Mouse (Mus musculus): ENCODE results near the gene Mboat1.

Gene Mboat1

DNA sequence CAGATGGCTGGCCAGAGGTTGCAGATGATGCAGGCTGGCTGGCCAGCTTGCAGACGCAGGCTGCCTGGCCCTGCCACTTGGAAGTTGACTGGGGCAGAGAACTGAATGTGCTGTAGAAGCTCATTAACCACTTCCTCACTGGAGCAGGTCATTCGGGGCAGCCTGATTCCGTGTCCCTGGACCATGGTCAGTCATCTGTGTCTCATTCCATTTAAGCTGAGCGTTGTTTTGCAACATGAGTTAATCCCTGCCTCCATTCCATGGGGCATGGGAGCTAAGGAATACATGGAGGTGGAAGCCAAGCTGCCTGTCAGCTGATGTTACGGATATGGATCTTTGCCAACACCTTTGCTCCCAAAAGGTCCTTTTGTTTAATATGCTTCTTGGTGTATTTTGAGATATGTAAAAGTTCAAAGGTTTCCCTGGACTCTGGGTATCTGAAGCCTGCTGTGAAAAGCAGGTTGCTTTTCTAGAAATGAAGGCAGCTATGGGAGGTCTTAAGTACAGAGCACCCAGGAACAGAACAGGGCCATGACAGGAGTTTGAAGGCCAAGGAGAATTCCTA lies 114.1 kb downstream of the Mboat1 start:
- DNase-seq (ENCODE audit: low read depth, low spot score) = no peak

DNA sequence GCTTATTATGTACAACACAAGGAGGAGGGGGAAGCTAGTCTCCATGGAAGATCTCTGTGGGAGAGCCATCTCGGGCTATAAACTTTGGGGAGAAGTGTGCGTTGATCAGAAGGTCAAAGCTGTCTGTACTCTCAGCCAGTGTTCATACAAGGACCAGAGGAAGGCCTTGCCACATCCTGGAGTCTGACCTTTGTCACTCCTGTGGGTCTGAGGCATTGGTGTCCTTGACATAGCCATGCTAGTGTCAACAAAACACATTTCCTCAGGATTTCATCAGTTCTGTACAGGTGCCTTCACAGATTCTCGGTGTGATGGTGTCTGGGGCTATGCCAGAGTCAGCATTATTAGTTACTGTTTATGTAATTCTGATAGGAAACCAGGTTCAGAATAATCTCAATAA lies 115.1 kb downstream of the Mboat1 start:
- DNase-seq (ENCODE audit: low read depth, low spot score) = no peak

DNA sequence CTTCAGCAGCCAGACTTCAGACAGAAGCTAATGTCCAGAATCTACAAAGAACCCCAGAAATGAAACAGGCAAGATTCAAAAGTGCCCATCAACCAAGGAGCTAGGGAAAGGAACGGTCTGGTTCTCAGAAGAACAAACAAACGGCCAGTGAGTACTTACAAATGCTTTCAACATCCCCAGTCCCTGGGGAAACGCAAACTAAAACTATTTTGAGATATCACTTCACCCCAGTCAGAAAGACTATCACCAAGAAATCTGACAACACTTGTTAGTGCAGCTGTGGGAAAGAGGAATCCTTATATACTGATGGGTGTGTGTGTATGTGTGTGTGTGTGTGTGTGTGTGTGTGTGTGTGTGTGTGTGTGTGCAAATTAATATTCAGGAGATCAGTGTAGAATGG lies 116.4 kb downstream of the Mboat1 start:
- DNase-seq (ENCODE audit: low read depth, low spot score) = no peak

DNA sequence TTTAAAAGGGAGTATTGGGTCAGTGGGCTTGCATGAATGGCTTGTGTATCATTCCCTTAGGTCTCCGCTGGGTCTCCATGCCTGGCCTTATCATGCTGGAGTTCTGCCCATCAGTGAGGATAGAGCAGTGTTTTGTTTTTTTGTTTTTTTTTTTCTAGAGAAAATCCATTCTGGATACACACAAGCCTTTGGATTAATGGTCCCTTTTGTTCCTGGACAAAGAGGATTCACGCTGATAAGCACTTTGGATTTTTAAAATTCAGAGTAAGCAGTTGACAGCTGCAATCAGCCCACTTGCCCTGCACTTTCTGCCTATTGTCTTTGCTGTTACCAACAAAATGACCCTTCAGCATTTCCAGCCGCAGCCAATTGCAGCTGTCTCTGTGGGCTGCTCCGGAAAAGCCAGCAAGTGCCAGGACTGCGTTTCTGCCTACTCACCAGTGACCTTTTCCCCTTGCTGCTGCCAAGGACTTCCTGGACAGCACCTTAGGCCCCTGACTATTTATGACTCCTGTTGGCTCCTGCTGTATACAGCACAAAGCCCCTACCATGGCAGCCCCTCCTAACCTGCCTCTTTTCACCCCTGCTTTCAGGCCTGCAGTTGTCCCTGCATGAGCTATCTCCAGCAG lies 117.5 kb downstream of the Mboat1 start:
- DNase-seq (ENCODE audit: low read depth, low spot score) = peak; percentile 23

DNA sequence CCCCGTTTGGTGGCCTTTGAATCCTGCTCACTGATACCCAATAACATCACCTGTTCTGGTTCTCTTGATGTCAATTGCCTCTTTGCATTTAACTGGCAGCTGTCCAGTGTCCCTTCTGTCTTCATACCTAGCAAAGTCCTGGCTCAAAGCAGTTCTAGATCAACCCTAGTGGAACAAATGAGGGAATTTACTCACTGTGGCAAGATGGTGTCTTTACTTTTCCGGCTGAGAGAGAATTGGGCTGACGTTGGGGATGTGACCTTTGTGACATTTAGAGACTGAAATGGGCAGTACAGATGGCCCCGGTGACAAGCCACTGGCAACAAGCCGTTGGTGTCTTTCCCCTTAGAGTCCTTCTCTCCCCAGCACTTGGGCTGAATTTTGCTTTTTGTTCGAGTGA lies 118.1 kb downstream of the Mboat1 start:
- DNase-seq (ENCODE audit: low read depth, low spot score) = no peak

DNA sequence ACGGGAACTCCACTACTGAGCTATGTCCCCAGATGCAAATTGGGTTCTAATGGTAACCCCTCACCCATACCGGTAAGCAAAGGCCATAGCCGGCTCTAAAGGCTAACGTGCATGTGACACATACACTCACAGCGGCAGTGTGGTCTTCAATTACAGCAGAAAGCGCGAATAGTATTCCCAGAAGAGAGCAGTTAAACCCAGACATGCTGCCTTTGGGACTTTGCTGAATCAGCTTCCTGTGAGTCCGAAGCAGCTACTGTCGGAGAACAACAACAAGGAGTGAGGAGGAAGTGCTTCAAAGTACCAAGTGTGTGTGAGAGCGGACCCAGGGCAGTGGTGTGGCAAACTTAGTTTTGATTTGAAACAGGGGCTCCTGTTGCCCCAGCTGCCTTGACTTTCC lies 122.5 kb downstream of the Mboat1 start:
- DNase-seq (ENCODE audit: low read depth, low spot score) = peak; percentile 18

DNA sequence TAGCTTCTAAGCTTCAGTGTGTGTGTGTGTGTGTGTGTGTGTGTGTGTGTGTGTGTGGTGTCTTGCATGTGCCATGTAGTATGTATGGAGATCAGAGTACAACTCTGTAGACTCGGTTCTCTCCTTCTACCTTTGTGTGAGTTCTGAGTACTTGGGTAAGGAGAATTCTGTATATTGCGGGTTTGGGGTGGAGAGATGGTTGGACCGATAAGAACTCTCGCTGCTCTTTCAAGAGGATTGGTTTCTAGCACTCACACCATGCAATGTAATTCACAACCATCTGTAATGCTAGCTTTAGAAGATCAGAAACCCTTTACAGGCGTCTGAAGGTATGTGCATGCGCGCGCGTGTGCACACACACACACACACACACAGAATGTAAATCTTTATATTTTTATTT lies 123.0 kb downstream of the Mboat1 start:
- DNase-seq (ENCODE audit: low read depth, low spot score) = no peak

DNA sequence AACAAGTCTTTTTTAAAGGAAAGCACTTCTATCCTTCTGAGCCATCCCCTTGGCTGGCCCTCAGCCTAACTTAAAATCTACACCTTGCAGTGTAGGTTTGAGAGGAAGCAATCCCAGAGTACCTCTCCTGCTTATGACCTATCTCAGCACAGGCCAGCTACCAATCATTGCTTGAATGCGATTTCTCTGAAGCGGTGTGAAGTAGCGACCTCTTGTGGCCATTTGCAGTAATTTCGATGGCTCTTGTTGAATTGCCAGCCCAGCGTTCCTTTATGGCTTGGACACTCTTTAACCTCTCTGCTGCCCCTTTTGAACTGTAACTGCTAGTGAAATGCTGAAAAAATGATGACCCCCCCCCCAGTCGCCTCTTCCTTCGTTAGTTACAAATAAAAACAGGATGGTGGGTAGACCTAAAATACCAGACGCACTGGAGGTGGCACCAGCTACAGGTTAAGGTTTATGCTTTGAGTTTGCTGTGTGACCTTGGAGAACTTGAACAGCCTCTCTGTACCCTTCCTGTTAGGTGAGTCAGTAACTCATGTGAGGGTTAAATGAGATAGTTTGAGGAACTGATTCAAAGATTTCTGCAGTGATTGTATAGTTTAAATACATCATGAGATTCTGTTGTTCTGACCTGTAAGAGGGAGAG lies 123.7 kb downstream of the Mboat1 start:
- peak; percentile 88 for DNase-seq (ENCODE audit: low read depth, low spot score)

DNA sequence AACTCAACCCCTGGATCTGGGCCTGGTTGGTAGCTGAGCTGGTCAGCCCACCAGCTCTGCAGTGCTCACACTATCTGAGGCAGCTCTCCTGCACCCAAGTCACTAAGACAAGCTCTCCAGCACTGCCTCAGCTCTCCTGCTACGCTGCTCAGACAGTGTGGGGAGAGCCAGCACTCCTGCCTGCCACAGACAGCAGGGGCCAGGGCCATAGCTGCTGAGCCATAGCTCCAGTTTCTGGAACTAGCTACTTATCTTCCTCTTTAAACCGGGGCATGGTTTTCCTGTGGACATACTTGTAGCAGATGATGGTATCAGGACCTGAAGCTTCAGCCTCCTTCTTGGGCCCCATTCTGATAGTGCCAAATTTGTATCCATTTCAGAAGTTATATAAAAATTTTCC lies 127.4 kb downstream of the Mboat1 start:
- DNase-seq (ENCODE audit: low read depth, low spot score) = no peak

DNA sequence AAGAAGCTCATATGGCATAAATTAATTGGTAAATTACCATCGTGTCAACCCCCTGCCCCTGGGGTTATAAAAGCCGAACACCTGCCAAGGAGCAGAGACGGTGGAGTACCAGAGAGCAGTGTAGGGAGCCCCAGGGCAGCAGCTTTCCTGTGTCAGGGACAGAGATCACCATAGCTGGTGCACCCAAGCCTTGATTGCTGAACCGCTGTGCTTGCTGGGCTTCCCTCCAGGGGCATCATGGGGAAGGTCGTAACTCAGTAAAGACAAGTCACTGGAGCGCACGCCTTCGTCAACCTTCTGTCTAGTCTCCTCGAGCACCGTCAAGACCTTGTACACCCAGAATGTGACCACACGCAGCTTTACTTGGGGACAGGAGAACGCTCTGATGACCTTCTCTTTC lies 128.0 kb downstream of the Mboat1 start:
- DNase-seq (ENCODE audit: low read depth, low spot score) = no peak

DNA sequence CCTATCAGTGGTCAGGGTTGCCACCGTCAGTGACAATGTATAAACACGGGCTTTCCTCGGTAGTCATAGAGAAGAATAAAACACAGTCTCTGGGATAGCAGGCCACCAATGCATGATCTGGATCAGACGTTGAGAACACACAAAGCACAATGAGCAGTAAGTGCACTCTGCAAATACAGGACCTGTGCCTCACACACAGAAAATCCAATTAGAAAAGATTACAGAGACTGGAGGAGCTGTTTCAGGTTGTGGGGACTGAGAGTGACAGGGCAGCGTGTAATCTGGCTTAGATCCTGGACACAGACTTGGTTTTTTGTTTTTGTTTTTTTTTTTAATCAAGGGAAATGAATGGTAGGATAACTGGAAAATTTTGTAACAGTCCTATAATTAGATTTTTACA lies 128.5 kb downstream of the Mboat1 start:
- no peak for DNase-seq (ENCODE audit: low read depth, low spot score)

DNA sequence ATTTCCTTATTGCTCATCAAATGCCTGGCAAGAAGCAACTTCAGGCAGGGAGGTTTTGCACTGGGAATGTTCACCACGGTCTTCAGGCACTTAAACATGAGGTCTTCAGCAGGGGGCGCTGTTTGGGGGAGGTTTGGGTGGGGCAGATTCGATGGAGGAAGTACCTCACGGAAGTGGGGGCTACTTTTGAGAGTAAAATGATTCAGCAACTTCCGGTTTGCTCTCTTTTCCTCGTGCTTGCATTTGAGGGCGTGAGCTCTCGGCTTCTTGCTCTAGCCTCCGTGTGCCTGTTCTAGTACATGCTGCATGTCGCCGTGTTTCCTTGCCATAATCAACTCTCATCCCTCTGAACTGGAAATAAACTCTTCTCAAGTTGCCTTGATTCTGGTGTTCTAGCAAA lies 129.7 kb downstream of the Mboat1 start:
- DNase-seq (ENCODE audit: low read depth, low spot score) = peak; percentile 66

DNA sequence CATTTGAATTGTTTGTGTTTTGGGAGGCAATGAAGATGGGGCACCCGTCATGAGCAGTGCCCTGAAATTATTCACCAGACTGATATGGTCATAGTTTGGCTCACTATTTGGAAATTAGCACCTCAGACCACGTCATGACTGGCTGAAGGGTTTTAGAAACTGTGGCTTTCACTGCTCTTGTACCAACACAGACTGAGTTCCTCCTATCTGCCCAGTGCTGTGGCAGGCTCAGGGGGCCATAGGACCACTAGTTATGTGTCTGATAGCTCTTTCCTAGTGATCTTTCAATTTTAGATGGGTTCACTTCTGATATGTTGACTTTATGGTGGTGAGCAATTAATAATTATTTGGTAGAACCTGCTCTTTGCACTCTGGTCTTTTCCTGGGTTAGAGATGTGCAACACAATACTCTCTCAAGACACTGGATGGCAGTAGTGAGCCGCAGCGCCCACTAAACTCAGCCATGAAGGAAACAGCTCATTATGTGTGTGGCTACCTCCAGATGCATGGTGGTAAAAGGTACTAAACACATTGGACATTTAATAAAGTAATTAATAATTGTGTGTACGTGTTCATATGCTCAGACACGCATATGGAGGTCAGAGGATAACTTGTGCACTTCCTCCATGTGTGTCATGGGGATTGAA lies 135.9 kb downstream of the Mboat1 start:
- peak; percentile 43 for DNase-seq (ENCODE audit: low read depth, low spot score)
